Mouse (Mus musculus) ovary, postnatal 10 days (tissue): ENCODE results near the gene Tmem33.

Experiments
- DNase-seq: peaks from one replicate; pipeline ENCODE4 v3.0.0; 2022; ENCODE audit warnings: low spot score

The Tmem33 gene

DNA sequence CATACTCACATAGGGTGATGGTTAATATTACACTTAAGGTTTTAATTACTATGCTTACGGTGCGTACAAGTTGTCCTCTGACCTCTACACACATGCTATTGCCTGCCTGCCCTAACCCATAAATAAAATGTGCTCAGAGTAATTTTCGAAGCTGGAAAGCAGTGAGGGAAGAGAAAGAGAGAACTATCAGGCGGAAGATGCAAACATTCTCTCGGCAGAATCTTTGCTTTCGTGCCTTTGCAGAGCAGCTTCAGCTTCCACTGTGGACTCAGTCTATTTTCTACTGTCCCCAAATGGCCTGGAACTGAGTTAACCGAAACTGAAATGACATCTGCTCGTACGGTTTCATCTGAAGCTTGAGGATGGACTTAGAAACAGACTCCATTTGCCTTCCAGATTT is 1.9 kb upstream of the Tmem33 start:
- no peak for DNase-seq

- no peak for DNase-seq
Observed at GRCm38 (mm10) chr5:67260159-67260530, 220 bp upstream of the Tmem33 start.

DNA sequence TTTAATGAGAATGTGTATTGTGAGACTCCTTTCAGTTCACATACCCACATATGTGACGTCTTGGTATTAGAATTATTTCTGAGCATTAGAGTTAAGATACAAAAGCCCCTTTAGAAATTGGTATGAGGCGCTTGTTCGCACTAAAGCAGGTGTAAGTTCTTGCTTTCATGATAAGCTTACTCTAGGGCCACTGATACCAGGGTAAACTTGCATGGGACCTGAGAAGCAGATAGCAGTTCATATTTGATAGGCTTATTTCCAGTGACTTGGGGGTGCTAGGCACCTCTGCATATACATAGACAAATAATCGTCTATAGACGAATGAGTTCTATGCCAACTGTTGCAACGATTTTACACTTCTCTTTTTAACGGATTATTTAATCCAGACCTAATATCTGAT is 2.6 kb downstream of the Tmem33 start:
- no peak for DNase-seq

DNA sequence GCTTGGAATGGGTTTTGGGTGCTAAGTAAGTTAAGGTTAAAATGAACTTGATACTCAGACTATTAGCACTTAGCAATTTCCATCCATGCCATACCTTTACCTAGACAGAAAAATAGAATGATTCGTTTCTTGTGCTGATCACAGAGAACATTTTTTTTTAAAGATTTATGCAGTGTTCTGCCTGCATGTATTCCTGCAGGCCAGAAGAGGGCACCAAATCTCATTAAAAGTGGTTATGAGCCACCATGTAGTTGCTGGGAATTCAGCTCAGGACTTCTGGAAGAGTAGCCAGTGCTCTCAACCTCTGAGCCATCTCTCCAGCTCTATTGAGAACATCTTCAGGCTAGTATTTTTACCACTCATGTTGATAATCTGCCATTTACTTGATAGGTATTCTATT is 5.7 kb downstream of the Tmem33 start:
- DNase-seq: no peak

DNA sequence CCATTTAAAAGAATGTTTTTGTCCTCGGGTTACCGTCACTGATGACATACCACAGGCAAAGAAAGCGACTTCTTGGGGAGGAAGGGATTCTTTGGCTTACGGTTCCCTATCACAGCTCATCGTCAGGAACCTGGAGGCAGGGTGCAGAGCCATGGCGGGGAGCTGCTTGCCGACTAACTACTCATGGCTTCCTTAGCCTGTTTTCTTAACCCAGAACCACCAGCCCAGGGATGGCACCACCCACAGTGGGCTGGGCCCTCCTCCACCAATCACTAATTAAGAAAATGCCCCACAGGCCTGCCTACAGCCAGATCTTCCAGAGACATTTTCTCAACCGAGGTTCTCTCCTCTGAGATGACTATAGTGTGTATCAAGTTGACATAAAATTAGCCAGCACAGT is 8.9 kb downstream of the Tmem33 start:
- no peak for DNase-seq

DNA sequence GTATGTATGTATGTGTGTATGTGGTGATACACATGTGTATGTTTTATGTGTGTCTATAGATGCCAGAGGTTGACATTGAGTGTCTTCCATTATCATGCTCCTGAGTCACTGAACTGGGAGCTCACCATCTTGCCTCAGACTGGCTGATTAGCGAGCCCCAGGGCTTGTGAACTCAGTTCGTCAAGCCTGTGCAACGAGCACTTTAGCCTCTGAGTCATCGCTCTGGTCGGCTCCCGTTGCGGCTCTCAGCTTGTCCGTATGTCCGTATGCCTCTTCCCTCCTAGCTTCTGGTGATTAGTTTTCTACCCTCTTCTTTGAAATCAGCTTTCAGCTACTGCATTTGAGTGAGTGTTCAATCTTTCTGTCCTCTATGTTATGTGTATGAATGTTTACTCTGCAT is 19.0 kb downstream of the Tmem33 start:
- DNase-seq: no peak

DNA sequence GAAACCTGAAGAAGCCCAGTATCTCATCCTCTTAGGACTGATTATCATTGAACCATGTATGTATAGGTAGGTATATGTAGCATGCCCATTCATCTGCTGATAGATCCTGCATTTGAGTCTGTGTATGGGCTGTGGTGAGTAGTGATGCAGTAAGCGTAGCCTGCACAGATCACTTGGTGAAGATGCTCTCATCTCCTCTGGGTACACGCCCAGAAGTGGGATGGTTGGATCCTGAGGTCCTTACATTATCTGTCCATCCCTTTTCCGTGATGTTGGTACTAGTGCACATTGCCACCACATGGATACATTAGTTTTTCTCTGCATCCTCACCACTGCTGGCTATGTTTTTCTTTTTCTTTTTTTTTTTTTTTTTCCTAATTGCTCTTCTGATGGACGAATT is 19.5 kb downstream of the Tmem33 start:
- DNase-seq: no peak

GRCm38 (mm10) chr5:67280400-67280799 is 20.0 kb downstream of the Tmem33 start:
- DNase-seq: no peak

- DNase-seq: no peak
Observed at GRCm38 (mm10) chr5:67295029-67295428, 34.7 kb downstream of the Tmem33 start.

DNA sequence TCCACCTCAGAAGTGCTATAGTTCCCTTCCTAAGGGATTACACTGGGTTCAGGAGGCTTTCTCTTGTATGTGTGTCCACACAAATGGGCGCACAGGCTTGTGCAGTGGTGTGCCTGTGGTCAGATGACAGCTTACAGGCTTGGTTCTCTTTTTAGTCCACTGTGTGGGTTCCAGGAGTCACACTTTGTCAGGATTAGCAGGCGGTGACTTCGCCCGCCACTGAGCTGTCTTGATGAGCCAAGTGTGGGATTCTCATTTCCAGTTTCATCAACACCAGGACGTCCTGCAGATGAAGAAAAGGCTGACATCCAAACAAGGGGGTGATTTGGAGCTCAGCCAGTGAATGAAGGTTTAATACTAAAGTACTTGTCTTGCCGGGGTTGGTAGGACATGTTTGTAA is 35.3 kb downstream of the Tmem33 start:
- no peak for DNase-seq

- DNase-seq: no peak
Observed at GRCm38 (mm10) chr5:67296171-67296570, 35.8 kb downstream of the Tmem33 start.

GRCm38 (mm10) chr5:67297026-67297813 is 36.9 kb downstream of the Tmem33 start:
- DNase-seq: no peak

DNA sequence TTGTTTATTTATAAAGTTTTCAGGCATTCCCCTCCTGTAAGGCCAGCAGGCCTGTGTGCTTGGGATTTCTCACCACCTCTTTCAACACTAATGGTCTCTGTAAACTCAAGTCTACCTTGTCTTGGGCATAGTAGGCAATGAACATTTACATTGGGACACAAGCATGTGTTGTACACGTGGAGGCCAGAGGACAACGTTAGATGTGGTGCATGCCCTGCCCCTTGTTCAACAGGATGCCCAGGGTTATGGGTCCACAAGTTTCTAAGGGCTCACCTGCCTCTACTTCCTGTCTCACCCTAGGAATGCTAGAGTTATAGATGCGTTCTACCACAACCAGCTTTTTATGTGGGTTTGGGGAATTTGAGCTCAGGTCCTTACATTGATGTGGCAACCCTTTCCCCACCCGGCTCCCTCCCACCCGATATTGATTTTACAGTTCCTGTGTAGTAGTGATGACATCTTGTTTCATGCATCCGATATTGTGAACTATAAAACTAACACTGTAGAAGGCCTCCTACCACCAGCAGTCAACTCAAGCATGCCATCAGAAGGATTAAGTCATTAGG is 39.6 kb downstream of the Tmem33 start:
- no peak for DNase-seq

DNA sequence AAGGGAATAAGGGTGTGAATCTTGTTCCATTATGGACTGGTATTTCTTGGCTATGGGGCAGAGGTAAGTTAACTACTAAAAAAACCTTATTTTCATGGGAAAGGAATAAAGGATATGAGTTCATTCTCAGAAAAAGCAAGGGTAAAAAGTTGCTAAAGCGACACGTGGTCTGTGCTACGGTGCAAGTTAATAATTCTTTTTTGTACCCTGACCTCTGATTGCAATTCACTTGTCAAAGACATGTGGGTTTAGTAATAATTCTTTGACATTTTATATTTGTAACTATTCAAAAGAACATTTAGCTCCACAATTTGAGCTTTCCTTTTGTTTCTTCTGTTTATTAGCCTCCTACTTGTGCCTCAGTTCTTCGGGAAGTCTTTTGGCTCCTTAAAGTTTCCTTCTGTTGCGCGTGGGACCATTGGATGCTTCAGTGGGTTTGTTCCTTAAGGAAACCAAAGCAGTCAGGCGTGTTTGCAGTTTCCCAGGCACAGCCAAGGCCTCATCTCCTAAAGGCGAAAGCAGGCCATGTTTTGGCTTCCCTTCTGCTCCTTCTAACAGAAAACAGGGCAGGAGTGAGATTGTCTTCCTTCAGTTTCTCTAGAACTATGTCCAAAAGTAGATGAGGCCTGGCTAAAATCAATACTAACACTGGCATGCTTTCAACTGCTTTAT is 40.7 kb downstream of the Tmem33 start:
- DNase-seq: no peak

DNA sequence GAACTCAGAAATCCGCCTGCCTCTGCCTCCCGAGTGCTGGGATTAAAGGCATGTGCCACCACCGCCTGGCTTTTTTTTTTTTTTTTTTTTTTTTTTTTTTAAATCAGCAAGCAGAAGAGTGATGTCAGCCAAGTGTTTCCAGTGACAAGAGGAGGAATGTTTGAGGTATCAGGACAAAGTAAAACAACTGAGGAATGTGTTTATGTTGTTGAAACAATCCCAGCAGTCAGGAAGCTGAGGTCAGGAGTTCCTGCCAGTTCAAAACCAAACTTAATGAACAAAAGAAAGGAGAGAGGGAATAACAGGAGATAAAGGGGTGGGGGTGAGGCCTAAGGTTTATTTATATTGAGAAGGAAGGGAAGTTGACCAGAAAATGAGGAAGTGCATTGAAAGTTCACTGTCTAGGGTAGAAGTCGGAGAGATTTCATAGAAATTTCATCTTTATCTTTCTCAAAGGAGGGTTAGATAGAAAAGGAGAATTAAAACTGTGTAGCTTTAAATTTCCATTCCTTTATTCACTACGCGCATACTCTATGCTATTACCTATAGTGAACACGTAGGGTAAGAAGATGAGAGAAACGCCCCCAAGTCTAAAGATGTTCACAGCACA is 41.5 kb downstream of the Tmem33 start:
- no peak for DNase-seq

- DNase-seq: no peak
Observed at GRCm38 (mm10) chr5:67303816-67304215, 43.5 kb downstream of the Tmem33 start.

GRCm38 (mm10) chr5:67306698-67307521 is 46.5 kb downstream of the Tmem33 start, which contains the start of gene Slc30a9:
Gene Slc30a9, plus strand, starts transcription at chr5:67306955.
- DNase-seq: peak; percentile 75

DNA sequence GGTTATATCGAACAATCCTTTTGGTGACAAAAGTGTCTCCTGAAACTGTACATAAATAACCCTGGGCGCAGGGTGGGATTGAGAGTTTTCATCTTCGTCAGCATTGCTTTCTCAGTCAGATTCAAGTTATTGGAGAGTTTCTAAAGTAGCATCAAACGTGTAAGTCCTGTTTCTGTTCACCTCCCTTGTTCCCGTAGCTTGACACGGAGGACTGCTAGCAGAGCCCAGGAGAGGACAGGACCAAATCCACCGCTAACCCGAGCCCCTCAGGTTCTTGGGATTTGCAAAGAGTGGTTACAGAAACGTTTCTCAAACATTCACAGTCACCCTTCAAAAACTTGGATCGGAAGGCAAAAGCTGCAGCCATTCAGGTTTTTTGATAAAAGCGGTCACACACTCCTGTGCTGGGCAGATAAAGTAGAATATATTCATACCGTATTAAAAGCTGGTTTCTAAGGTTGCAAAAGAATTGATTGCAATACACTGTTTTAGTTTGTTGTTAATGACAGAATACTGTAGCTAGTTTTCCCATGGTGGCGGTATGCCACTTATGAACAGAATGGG is 47.4 kb downstream of the Tmem33 start:
- no peak for DNase-seq

DNA sequence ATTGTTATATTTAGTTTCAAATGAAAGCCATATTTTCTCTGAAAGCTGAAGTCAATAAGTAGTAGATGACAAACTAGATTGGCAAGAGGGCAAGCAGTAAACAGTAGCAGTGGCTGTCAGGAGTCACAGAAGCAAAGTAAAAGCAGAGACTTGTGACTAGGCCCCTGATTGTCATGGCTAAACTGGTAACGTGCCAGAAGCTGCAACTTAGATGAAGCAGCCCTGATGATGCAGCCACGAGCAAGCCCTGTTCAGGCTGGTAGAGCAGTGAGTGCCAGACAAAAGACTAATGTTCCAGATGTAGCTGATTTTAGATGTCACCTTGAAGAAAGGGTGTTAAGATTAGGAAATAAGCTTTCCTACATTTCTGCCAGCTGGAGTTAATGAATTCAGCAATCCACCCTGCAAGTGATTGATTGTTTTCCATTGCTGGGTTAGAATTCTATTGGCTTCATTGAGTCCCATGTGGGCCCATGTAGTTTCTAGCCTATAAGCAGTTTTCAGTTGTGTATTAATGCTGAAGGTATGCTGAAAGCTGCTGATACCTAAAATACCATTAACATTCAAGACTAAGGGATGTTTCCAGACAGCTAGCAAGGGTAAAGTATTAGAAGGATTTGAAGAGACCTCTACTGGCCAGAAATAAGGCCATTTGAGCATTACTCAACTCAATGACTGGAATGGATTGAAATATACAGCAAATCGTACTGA is 51.6 kb downstream of the Tmem33 start:
- DNase-seq: no peak

- DNase-seq: no peak
Observed at GRCm38 (mm10) chr5:67312522-67312851, 52.1 kb downstream of the Tmem33 start.

DNA sequence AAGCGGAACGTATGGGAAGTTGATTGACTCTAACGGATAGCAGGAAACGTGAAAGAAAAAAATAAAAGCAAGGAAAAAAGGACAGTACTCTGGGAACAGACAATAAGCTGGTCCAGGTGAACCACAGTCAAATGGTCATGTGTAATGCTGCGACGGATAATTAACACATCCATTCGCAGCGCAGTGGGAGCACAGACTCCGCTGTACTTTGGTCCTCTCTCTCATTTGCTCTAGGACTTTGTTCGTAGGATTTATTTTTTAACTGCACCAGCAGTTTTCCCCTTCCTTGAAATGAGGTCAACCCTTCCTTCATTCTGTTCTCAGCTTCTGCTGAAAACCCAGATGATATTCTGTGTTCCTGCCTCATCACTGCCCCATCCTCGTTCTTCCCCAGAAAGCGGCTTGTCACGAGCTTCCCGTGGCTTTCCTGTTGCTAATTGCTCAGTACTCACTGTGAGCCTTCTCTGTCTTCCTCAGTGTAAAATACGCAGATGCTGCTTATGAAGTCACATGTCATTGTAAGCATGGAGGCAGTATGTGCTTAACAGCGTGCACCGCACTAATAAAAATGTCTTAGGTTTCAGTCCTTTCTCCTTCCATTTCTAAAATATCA is 61.4 kb downstream of the Tmem33 start:
- no peak for DNase-seq
